Mouse (Mus musculus) liver (tissue): Measurements from ENCODE around the gene Akap2.

Source experiments
- DNase-seq: peaks from one replicate; pipeline ENCODE4 v3.0.0-alpha.2; 2020; ENCODE audit warnings: mixed read lengths

Gene Akap2

DNA sequence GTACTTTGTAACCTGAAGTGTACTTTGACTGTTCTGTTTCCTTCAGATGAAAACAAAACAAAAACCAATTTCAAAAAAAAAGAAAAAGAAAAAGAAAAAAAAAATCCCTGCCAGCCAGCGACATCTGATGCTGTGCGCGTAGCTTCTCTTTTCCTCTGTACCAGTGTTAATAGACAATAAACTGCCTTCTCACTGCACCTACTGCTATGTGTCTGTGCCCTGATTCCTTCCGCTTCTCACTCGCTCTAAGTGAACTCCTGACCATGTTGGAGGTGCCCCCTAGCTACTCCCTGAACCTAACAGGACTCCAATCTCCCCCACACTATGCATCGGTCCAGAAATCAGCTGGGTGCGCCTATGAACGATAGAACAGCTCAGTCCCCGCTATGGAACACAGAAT lies at the start of gene Akap2:
Gene Akap2, plus strand, starts transcription at position 304 of the 400 bp plus-strand sequence.
- DNase-seq: no peak

DNA sequence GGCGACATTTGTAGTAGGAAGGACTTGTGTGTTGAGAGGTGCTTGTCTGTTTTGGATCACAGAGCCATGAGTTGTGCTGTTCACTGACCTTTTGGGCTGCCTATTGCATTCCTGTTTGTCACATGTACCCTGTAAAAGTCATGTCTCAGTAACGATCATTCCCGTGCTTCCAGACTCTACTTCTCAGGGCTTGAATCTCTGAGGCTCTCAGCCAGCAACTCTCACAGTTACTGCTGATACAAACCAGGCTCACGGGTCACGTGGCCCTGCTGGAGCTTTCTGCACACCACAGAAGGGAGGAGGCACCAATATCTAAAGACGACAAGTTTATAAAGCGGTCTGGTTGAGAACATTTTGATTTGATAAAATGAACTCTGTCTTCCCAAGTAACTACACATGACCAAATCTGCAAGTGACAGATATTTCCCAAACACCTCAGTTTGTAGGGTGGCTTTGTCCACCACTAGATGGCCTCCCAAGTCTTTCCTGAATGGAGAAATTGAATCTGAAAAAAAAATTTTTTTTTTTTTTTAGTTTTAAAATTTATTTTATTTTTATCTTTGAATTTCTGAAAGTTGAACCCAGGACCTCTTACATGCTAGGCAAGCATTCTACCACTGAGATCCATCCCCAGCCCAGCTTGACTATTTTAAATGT lies 46.5 kb upstream of the Akap2 start:
- DNase-seq: peak; percentile 17

DNA sequence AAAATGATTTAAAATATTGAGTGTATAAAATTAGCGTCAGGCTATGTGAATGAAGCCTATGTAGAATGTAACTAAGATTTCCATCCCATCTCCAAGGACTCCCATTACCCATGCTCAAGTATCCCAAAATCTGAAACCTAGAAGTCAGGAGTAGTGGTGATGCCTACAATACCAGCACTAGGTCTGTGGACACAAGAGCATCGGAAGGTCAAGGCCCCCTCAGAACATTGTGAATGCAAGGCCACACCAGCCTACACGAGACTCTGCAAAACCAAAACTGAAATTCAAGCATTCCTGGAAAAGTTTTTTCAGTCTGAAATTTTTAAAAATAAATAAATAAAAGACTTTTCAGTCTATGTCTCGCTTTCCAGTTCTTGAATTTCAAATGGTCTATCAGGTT lies 44.9 kb upstream of the Akap2 start:
- no peak for DNase-seq

DNA sequence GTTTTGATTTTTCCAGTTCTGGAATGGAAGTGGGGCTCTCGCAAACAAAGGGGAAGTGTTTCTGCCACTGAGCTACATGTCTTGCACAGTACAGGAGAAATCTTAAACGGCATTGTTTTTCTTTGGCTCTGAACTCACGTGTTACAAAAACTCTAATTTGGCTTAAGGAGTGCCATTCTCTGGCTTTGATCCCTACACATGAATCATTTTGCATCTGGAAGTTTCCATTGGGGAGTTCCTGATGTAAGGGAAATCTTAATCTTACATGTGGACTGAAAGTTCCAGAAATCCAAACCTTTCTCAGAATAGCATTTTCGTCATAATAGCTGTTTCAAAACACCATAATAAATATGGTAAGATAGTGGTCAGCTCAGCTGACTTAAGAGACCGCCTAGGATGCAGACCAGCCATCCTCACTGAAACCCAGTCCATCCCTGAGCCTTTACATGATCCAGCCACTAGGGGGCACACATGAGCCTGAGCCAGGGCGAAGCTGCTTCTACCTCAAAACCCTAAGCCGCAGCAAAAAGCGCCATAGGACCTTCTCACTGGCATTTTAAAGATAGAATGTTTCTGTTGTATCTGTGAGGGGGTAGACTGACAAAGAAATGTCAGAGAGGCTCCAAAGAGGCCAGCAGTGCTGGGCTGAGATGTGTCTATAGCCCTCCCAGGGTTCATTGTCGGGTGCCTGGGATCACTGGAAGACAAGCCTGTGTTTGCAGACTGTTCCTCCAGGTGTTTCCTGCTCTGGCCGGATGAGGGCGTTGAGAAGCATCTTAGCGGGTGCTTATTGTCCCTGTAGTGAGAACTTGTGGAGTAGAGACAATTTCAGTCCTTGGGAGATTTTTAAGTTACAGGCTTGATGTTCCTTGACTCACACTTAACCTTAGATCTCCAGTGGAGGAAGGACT lies 44.2 kb upstream of the Akap2 start:
- DNase-seq: peak; percentile 77

DNA sequence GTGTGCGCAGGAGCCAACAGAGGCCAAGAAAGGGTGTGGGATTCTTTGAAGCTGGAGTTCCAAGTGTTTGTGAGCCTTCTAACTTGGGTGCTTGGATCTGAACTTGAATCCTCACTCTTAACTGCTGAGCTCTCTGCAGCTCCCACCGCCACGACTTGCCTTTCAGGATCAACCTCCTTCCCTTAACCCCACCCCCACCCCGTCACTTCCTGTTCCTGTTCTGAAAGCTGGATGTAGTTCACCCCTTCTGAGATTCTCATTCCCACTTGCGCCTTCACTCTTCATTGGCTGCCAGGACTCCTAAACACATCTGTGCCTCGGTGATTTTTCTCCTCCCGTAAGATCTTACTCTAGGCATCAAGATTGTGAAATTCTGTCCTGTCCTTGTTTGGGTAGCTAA lies 43.1 kb upstream of the Akap2 start:
- DNase-seq: peak; percentile 17

DNA sequence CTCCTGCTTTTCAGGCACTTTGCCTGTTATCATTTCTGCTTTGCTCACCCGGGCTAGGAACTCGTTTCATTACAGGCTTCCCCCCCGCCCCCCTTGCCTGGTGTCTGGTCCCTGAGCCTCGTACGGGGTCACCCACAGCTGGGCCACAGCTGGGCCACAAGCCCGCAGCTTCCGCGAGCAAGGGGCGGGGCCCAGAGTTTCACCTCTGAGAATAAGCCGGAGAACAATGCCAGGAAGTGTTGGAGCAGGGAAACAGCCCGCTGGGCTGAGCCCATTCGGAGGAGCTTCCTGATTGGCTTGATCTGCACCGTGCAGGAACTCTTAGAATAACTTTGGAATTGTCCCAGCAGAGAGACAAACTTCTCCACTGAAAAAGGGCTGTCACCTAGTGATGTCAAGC lies 42.1 kb upstream of the Akap2 start:
- DNase-seq: peak; percentile 51

DNA sequence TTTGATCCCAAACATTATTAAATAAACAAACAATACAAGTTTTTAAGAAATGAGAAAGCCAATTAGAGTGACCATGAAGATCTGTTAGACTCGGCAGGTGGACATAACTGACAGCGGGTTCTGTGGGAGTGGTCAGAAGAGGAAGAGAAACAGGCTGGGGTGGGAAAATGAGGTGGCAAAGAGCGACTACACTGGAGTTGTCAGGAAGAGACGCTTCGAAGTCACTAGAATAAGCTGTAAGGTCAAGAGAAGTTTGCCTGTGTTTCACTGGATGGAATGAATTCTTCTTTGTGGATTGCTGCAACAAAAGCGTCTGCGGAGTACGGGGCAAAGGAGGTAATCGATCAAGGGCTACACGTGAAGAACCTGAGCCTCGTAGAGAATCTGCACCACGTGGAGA lies 39.5 kb upstream of the Akap2 start:
- no peak for DNase-seq

DNA sequence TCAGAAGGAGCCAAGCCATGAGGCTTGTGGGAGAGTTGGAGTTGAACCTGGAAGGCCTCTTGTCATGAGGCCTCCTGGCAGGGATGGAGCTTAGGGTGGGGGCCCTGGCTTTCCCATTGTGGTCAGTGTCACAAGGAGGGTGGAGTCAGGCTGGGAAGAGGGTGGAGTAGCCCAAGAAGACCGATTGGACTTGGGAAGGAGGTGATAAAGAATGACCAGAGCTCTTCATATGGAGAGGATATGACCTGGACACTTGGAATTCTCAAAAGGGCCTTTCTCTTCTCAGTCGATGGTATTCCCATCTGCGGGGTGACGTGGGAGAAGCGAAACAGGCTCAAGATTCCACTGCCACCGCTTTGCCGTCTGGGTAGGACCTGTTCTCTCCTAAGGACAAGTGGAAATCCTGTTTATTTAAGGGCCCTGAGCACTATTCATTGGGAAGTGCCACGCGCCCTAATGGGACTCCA lies 38.4 kb upstream of the Akap2 start:
- no peak for DNase-seq

DNA sequence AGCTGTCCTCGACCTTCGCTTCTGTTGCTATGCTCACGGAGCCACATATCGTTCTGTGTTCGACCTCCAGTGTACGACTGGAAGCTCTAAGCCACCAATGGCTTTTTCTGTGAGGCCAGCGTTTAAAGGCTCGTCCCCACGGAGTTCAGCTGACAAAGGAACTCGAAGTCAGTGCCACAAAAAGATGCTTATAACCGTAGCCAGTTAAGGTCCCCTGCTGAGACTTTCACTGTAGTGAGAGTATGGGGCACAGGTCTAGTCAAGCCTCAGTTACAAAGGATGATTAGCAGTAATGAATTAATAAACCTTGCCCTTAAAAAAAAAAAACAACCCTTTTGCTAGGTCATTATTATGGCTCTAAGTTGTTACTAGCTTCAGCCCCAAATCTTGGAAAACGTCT lies 37.3 kb upstream of the Akap2 start:
- DNase-seq: no peak

DNA sequence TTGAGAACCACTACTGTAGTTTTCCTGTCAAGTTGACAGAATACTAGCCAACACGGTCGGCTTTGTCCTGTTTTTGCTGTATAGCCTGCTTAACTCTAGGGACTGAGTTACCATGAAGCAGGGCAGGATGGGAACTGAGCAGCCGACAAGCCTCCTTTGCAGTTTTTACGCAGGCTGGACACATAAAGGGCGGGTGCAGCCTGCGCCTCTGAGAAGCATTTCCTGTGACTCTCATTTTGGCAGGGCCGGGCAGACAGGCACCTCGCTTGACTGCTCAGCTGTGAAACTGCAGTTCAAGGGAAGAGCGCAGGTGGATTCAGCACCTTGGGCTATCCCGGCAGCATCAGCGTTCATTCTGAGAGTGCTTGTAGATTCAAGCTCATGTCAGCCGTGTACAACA lies 35.9 kb upstream of the Akap2 start:
- DNase-seq: no peak

DNA sequence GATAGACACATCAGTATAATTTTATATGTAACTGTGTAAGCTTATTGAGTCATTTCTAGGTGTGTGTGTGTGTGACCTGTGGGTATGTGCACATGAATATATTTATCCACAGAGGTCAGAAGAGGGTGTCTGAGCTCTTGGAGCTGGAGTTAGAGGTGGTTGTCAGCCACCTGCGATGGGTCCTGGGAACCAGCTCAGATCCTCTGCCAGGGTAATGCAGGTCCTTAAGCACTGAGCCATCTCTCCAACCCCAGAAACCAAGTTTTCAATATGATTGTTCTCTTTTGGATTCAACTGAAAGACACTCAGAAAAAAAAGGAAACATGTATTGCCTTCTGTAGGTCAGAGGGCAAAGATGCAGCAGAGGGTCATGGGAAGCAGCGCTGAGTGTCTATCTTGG lies 35.1 kb upstream of the Akap2 start:
- no peak for DNase-seq

DNA sequence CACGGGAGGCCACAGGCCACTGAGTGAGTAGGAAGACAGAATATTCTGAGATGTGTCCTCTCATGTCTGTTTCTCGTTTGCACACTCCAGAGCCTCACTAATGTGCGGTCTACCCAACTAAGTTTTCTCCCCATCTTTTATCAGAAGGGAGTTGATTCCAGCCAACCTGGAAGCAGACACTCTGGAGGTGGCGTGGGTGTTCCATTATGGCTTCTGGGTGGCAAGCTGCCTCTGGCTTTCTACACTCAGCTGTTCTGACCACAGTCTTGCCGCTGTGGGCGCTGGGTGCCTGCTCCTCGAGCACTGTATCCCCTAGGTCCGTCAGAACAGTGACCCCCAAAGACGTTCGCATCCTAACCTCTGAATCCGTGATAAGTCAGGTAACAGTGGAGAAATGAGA lies 34.5 kb upstream of the Akap2 start:
- no peak for DNase-seq

DNA sequence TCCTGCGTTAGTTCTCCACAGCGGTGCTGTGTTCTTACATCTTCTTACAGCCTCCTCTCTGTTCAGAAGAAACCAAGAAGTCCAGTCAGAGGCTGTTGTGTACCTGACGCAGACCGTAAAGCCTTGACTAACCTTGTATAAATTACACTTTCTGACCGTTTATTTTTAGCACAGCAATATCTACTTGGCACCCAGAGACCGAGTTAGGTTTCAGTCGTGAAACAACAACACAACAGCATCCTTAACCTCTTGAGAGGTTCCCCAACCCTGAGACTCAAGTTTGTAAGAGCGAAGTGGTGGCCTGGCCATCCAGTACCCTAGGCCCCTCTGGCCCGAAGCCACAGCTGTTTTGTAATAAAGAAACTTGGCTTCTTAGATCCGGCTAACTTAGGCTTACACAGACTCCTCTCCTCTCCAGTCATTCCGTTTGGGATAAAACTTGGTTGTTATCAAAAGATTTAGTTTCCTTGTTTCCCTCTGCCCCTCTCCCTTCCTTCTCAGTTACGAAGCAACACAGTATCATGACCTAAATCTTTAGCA lies 32.7 kb upstream of the Akap2 start:
- no peak for DNase-seq

DNA sequence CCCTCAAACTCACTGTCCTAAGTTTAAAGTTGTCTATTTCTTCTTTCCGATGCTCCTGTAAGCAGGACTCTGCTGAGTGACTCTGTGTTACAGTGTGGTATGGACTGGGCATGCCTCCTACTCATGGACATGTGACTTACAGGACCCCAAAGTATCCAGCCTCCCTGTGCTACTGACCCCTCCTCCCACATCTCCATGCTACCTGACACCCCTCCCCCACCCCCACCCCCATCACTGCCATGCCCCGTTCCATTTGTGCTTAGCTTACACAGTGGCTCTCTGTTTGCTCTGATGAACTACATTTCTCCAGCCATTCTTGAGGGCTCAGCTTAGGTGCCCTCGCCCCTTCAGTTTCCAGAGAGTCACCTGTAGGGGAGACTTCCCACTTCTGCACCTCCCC lies 30.7 kb upstream of the Akap2 start:
- no peak for DNase-seq

DNA sequence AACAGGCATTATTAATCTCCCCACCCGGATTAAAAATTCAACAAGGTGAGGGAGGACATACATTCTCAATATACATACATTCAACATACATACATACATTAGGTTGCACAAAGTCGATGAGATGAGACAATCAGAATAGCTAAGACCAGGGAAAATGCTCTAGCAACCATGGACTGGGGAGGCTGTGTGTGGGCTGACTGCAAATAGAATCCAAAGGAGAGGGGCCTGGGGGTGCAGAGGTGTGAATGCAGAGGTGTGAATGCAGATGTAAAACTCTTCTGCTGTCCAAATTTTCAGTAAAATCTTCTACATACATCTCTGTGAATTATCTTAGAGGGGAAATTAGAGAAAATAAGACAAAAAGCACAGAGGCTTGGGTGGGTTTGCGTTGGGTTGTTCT lies 29.9 kb upstream of the Akap2 start:
- no peak for DNase-seq

DNA sequence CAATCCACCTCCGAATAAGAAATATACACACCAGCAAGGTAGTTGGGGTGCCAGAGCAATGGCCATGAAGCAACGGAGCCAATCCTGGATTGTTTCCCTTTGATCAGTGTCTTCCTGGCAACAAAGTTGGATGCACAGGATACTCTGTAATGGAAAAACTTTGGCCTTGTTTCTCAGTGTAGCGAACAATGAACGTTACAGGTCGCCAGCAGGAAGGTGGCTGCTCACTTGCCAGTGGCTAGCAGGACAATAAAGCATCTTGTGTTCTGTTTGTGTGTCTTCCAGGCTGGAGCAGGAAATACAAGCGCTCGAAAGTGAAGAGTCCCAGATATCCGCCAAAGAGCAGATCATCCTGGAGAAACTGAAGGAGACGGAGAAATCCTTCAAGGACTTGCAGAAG lies 29.3 kb upstream of the Akap2 start:
- no peak for DNase-seq

DNA sequence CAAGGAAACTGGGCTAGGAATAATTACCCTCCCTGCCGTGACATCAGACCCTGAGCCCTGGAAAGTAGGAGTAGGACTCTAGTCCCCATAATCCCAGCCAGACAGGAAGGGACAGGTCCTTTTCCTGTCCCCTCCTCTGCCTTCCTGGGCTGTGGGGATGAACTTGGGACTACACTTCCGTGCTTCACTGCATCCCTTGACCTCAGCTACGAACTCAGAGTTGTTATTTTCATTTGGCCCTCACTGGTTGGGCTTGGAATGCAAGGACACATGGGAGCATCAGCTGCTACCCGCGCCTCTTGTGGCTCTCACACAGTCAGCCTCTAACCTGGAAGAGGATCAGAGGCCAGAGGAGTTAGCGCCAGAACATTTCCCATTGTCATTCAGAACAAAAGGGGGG lies 27.5 kb upstream of the Akap2 start:
- no peak for DNase-seq

DNA sequence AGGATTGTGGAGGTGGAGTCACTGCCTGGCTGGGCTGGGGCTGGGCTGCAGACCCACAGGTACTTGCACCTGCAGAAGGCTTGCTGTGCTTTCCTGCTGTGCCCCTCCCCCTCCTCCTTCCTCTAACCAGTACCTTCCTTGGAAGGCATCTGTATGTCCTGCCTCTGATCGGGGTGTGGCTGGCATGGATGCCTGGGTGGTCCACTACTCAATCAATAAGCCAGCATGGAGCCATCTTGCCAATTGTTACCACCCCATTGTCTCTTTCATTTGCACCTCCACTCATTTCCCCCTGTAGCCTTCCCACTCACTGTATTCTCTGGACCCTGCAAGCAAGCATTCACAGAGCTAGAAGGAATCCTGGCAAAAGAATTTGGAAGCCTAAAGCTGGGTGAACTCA lies 26.7 kb upstream of the Akap2 start:
- DNase-seq: no peak

DNA sequence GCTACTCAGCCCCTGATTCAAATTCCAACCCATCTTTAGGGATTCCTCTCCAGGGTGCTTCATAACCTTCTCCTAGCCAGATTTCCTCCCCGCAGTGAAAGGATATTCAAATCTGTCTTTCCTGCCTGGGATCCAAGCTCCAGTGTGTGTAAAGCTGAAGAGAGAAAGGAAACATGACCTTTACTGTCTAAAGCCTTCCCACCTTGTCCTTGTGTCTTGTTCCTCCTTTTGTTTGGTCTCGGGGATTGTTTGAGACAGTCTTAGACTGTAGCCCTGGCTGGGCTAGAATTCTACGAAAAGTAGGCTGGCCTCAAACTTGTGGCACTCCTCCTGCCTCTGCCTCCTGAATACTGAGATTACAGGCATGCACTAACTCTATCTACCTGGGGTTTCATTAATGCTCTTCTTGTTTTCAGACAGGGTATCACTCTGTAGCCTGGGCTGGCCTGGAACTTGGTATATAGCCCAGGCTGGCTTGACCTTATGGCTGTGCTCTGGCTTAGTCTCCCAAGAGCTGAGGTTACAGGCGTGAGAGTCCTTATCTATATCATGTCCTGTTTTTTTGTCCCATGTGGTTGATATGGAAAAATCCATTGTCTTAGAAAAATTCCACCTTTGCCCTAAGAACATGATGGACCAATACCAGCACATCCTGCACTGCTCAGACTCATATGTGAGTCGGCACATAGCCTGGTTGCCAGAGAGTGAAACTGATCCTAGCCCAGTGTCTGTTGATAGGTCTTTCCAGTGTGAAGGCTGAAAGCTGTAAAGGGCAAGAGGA lies 22.9 kb upstream of the Akap2 start:
- no peak for DNase-seq

DNA sequence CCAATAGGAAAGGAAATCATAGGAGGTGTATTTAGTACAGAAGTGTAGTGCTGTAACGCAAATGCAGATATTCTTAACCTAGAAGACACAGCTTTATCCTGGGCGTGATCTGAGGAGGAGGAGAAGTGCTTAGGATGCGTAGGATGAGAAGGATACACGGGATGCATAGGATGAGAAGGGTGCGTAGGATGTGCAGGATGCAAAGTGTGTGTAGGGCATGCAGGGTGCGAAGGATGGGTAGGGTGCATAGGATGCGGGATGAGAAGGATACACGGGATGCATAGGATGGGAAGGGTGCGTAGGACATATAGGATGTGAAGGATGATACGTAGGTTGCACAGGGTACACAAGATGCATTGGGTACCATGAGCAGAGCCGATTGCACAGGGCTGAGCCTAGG lies 20.5 kb upstream of the Akap2 start:
- no peak for DNase-seq

DNA sequence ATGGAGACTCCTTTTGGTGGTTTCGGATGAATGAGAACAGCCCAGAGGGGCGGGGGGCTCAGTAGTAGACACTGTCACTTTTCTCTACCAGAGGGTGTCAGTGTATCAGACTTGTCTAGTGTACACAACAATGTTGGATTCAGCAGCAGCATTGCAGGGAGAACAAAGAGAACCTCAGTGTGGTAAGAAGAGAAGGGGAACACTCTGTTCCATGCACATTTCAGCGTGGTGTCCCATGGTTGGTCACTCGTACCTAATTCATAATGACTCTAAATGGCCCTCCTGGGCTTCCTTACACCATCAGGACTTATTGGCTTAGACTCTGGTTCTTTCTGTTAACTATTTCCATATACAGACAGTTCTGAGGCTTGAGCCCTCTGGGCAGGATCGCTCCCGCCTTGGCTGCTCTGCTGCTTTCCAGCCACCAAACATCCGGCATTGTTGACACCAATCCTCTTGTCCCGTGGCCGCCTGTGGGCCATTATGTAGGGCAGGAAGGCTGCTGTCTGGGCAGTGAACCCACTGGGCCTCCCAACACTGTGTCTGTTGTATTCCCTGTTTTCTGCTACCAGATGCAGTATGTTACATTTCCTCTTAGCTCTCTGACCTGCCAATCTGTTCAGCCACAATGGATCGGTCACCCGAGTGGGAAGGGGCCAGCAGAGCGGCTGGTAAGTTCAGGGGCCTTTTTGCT lies 19.4 kb upstream of the Akap2 start:
- DNase-seq: no peak

DNA sequence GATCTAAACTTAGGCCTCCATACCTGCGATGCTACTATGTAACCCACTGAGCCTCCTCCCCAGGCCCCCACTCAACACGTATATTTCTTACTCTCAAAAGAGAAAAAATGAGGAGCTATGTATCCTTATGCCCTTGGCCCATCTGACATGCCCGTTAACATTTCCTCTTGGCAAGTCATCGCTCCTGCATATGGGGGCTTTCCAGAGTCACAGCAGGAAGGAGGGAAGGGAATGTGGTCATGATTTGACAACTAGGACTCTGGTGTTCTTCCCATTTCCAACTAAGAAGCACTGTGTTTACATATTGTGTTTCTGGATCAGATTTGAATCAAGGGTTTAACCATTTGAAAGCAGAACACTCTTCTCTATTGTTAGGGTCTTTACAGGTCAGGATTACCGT lies 15.9 kb upstream of the Akap2 start:
- no peak for DNase-seq
